Mouse (Mus musculus) CD4-positive, CD25-positive, alpha-beta regulatory T cell, adult 2 months (primary cell): ENCODE data around the gene Gosr1.
"Not testable (repeated sequence)": the region's sequence is repeated elsewhere in the genome, so short reads cannot be mapped to it uniquely, and the experiment has no call there.

ENCODE experiments used
- DNase-seq: peaks from one replicate; pipeline ENCODE4 v3.0.0-alpha.2; 2012; ENCODE audit warnings: low read depth, low spot score

Gene Gosr1

DNA sequence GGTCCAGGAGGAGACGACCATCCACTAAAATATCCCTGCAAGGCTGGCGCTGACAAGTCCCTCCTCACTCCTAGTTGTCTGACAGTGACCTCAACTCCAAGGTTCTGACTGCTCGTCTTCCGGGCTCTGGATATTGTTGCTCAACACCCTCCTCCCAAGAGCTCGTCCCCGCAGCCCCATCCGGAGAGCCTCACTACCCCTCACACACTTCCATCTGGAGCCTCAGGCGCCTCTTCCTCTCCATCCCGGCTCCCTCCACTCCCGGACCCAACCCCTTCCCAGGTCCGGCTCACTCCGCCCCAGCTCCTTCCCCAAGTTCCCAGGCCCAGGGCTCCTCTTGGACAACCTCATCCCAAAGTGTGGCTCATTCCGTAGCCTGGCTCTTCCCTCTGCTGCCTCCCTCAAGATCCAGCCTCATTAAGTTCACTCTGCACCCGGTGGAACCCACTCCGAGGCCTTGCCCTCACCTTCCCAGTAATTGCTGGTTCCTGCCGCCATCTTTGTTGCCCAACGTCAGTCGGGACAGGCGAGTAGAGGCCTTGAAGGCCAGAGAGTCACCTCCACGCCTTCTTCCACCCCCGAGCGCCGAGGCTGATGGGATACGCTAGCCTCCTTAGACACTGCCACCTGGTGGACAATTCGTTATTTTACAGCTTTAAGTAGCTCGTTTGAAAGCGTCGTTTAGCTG lies at the start of gene Gosr1:
Gosr1 (minus strand) TSS at position 527 of the 688 bp plus-strand sequence.
- DNase-seq, result peak; percentile 97

DNA sequence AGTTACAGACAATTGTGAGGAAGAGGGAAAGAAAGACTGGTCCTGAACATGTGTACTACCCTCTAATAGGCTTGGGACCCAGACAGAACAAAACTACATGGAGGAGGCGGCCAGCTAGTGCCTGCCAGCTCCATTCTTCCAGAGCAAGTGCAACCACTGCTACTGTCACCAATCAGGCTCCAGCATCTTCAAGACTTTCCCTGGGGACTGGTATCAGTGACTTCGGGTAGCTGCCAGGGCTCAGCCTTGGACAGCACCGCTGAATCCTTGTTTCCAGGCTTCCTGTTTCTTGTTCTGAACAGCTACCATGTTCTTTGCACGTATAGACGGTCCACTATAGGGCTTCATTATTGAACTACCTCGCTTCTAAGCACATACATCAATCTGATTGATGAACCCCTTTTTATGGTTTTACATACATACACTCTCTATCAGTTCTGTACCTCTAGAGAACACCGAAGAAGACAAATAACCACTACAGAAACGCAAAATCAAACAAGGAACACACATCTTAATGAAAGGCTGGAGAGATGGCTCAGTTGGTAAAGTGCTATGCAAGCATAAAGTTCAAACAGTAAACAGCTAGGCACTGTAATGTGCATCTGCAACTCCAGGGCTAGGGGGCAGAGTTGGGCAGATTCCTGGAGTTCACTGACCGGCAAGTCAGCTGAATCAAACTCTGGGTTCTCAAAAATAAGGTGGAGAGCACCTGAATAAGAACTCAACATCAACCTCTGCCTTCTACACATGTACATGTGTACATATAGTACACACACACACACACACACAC lies 47.5 kb upstream of the Gosr1 start:
- DNase-seq, result no peak

DNA sequence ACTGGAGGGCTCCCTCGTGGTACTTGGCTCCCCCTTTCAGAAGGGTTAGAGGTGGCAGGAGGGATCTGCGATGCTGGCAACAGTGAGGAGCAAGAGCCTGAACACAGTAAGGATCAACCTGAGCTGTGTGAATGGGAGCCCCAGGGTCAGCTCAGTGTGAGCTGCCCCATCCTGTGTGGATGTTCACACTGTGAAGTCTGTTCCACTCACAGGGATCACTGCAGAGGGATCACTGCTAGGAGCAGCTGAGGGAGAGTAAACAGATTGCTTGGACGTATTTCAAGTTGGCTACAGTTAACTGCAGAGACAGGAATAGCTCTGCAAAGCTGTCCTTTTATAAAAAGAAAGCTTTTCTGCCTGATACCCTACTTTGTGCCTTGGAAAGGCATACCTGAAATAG lies 46.1 kb upstream of the Gosr1 start:
- no peak for DNase-seq

DNA sequence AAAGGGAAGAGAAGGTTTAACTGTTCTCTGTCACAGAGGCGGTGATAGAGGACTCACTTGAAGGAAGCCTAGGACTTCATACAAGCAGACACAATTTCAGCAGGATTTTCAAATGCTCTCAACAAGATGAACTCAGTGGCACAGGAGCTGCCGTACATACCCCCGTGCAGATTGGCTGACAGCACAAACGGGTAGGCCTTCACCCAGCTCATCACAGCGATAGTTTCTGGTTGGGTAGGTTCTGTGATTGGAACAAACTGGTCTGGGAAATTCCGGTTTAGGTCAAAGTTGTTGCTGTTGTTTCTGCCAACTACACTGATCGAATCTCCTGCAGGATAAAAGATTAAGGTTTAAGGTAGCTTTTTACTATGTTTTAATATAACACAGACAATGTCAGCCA lies 45.2 kb upstream of the Gosr1 start:
- DNase-seq, result no peak

DNA sequence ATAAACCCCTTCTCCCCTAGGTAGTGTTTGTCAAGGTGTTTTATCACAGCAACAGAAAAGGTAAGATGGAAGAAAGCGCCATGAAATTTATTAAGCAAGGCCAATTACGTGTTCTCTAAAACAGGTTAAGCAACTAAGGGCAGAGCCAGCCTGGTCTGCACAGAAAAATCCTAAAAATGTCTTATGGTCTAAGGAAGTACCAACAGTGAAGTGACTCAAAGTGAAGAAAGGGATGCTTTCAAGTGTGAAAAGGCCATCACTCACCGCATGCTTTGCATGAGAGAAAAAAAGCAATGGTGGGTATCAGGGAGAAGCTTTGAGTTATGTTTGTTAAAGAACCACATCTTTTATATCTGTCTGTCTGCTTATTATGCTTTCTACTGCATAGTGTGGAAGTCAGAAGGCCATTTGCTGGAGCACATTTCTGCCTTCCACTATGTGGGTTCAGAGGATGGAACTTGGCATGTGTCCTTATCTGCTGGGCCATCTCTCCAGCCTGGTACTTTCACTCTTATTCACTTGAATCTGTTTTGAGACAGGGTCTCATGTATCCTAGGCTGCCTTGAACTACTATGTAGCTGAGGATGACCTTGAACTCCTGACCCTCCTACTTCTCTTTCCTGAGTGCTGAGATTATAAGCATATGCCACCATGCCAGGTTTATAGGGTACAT lies 43.8 kb upstream of the Gosr1 start:
- no peak for DNase-seq

DNA sequence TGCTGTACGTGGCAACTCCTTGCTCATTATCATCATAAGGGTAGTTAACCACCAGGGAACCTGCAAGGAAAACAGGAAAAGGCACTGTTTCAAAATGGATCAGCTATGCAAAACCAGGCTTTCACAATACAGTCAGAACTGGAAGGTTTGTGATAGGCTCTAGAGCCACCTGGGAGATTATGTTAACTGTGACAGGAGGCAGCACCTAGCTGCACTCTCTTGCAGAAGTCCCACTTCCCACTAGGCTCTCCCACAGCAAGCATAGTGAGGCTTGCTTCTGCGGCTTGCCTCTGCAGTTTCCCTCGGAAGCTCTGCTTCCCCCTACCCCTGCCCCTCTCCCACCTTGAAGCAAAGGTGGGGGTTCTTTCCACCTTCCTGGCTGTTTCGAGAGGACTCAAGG lies 42.6 kb upstream of the Gosr1 start:
- no peak for DNase-seq

DNA sequence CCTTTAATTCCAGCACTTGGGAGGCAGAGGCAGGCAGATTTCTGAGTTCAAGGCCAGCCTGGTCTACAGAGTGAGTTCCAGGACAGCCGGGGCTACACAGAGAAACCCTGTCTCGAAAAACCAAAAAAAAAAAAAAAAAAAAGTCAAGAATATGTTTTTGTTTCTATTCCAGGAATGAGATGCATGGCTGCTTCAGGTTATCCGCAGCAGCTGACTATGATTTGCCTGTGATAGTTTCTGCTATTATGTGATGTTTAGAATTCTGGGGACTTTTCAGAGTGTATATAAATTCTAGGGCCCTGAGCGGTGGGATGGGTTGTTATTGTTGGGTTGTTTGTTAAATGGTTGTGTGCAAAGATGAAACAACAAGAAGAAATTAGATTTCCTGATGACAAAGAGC lies 41.7 kb upstream of the Gosr1 start:
- DNase-seq, result not testable (repeated sequence)

DNA sequence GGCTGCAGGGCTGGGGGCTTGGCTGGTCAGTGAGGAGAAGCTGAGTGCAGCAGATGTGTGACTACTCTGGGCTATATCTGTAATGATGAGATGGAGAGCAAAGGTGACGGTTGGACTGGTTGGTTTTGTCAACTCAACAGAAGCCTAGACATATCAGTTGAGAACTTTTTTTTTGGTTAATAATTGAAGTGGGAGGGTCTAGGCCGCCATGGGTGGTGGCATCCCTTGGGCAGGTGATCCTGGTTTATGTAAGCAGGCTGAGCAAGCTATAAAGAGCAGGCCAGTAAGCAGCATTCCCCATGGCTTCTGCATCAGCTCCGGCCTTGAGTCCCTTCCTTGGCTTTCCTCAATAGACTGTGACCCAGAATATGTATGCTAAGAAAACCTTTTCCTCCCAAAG lies 39.9 kb upstream of the Gosr1 start:
- no peak for DNase-seq

DNA sequence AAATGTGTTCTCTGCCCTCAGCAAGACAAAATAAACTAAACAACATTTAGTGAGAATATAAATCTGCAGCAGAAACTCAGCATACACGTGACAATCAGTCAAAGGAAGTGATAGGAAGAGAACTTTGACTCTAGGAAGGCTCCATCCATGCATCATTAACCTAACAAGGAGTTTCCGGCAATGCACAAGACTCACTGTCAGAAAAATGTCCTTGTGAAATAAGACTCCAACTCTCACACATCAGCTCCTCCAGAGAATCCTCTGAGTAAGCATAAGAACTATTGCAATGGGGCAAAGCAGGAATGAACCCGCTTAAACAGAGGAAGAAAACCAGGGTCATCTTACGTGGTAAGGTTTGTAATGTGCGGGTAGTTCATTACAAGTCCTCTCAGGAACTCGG lies 33.9 kb upstream of the Gosr1 start:
- no peak for DNase-seq

DNA sequence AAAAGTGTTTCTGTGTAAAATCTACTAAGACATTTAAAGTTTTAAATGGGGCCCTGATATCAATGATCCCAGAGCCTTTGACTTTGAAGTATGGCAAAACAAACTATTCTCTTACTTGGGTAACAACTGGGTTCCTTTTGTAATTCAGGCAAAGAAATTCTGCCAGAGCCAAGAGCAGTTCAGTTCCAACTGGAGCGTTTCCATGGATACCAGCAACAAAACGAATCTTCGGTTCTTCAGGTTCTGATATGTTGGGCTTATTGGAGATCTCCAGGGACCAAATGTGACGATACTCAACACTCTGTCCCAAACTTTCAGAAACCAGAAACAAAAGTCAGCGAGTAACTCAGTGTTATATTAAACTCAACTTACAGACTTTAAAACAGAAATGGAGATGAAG lies 31.9 kb upstream of the Gosr1 start:
- DNase-seq, result no peak

DNA sequence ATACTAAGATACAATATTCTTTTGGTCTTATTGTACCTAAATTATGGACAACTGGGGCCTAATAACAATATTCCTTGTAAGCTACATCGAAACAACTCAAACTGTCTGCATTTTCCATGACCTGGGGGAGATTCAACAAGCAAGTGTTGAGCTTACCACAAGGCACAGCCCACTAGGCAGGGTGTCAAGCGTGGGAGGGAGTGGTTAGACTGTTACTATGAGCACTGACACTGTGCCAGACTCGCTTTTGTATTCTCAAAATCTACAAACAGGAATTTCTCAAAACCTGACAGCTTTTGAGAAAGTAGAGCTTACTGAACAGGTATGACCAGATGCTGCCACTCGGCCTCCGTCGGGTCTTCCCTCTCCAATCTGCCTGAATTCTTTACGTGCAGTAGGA lies 28.0 kb upstream of the Gosr1 start:
- DNase-seq, result peak; percentile 34

DNA sequence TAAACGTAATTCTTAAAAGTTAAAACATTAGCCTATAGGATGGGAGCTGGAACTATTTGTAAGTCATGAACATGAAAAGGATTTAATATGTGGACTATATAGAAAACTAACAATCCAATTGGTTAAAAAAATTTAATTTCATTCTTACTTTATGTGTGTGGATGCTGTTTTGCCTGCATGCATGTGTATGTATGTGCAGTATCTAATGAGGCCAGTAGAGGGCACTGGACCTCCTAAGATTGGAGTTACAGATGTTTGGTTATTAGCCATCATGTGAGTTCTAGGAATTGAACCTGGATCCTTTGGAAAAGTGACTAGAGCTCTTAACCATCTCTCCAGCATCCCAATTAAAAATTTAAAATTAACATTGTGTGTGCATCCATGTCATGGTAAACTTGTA lies 25.9 kb upstream of the Gosr1 start:
- DNase-seq, result peak; percentile 80

DNA sequence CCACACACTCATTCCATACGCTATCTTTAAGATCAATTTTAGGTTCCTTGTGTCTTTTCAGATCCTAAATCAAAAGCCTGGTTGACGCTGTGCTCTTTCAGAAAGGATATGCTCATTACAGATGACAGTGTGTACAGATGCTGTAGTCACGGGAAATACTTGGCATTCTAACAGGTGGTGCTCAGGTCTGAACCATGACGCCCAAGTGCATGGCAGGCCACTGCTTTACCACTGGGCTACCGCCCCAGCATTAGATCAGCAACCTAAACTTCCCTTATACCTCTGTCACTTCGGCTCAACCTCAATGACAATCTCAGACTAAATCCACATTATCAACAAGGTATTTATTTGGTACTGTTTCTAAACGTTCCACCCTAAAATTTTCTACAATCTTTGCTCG lies 12.2 kb upstream of the Gosr1 start:
- DNase-seq, result no peak

DNA sequence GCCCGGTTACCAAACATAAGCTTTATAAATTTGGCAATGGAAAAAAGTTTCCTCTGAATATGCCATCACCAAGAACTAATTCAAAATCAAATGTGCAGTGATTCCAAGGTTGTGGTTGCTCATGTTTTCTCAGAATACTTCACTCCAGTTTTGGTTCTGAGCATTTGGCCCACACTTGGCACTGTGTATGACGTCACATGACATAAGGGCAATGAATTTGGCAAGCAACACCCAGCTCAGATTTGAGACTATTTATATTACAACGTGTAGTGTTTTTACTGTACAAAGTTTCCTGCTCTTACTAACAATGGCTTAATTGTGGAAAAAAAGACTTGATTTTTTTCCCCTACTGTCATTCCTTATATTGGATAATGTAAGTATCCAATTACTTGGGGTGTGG lies 10.4 kb upstream of the Gosr1 start:
- DNase-seq, result no peak

DNA sequence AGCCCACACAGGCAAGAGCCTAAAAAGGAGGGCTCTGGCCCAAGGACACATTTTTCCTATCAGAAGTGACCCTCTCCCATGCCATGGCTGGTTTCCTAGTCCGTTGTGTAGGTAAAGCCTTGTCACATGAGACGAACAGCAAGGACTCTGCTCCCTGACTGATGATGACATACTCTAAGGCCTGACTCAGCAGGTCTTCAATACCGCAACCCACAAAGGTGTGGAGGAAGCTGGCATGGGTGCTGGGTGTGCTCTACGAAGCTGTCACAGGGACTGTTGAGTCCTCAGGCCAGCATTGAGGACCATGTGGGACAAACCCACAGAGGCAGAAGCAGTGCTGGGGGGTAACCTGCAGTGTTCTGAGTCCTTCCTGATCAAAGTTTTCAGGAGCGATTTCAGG lies 7.2 kb upstream of the Gosr1 start:
- DNase-seq, result no peak

DNA sequence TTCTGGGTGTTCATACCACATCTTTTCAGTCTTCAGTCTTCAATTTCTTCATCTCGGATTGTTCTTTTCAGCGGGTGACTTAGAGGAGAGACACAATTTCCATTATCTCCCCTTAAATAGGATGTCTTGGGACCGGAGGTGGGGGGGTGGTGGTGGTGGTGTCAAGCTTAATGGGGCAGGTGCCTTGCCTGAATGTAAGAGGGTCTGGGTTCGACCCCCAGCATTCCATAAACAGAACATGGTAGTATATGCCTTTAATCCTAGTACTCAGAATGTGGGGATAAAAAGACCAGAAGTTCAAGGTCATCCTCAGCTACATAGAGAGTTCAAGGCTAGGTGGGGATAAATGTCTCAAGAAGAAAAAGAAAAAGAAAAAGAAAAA lies 353 bp upstream of the Gosr1 start:
- DNase-seq, result no peak

DNA sequence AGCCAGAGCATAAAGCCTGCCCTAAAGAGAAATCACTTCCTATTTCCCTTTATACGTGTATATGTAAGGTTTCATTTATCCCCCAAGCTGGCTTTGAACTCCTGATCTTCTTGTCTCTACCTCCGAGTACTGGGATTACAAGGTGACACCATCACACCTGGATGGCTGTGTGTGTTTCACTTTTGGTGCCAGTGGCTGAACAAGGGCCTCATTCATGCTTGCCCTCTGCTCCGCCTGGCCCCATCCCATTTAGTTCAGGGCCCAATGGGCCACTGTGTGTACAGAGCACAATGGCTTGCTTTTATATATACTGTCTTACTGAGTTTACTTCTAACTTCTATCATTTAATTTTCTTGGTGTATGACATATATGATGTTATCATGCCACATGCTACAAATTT lies 11.1 kb downstream of the Gosr1 start:
- DNase-seq, result no peak

DNA sequence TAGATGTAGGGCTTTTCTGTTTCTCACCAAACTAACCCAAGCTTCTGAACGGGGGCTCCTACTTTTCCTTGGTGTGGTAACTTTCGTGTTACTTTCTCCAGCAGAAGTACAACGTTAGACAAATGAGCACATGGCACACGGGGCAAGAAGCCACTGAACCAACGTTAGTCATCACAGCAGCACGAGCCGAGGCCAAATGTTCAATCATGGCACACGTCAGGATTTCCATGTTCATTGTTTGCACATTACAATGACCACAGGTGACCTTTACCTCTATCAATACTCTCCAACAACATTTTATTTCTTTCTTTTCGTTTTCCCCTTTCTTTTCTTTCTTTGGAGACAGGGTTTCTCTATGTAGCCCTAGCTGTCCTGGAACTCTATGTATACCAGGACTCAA lies 14.6 kb downstream of the Gosr1 start:
- DNase-seq, result no peak

DNA sequence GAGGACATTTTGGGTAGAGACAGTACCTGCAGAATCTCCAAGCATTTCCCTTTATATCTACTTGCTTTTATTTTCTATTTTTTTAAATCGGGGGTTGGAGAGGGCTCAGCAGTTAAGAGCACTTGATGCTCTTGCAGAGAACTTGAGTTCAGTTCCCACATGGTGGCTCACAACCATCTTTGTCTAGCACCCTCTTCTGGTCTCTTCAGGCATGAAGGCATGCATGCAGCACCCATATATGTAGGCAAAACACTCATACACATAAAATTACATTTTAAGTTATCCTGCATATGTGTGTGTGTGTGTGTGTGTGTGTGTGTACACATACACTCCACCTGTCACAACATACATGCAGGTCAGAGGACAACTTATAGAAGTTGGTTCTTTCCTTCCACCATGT lies 17.5 kb downstream of the Gosr1 start:
- DNase-seq, result peak; percentile 58

DNA sequence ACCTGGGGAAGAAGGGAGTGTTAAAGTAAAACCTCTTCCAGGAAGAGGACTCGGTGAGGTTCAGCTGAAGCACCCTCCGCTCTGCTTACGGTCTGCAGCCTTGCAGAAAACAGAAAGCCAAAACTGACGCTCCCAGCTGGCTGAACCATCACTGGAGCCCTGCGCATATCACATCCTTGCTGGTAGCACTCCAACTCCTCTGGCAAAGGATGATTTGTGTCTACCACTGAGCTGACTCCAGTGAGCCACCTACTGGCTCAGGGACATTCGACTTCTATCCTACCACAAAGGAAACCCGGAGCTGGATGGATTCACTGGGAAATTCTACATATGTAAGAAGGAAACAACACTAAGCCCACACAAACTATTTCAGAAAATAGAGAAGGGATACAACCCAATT lies 18.8 kb downstream of the Gosr1 start:
- DNase-seq, result no peak

DNA sequence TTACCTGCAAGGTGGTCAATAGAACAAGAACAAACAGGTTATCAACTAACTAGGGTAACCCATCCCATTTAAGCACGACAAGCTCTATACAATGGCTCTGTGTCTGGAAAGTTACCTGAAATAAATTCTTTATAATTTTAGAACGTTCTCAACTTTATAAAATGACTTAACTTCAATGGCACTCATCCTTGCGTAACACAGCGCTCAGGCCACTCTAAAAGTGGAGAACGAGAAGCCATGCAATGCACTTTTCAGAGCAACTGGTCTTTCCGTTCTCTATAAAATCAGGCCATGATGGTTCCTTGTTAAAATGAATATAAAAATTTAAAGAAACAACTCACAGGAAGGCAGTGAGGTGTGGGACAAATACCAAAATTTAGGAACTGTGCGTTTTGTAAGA lies 20.9 kb downstream of the Gosr1 start:
- no peak for DNase-seq

DNA sequence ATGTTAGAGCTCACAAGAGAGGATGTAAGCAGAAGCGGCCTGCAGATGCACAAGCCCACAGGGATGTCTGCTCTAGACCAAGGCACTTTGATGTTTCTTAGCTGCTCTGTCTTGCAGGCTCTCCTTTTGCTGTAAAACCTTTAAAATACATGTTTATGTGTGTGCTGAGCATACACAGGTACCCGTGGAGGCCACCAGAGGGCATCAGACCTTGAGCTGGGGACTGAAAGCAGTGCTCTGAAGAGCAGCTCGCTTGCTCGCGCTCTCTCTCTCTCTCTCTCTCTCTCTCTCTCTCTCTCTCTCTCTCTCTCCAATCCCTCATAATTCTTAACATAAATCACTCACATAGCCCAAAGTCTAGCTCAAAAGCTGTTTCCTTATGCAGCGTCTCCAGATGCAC lies 24.3 kb downstream of the Gosr1 start:
- DNase-seq, result peak; percentile 74

DNA sequence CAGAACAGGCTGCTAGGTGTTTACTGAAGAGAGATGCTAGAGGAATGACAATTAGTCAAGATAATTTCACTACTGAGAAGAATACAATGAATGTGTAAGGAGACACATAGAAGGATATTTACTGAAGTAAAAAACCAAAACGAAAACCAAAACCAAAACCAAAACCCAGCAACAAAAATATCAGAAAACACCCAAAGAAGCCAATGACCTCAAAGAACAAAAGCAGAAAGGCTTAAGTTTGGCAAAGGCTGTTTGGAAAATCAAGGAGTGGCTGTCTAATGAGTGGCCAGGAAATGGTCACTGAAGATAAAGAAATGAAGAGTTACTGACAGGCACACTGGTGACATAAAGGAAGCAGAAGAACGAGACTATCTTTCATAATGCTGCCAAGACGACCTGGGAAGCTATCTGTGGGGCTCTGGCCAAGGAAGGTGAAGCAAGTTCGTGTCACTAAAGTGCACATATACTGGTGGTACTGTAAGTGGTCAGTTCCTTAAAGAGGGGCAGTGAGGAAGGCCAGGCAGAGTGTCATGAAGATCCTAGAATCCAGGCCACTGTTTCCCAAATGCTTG lies 27.5 kb downstream of the Gosr1 start:
- peak; percentile 47 for DNase-seq
